Mouse (Mus musculus) adrenal gland, postnatal 4 days (tissue): ENCODE results near the gene Slc9a9. TPM values are rescaled to one million over a fixed set of nuclear protein-coding genes. Genes with fewer than 3 reads are reported as not detected.

Source experiments
- DNase-seq, 2 experiments: peaks; one replicate each; pipeline ENCODE4 v3.0.0; 2021 to 2022; ENCODE audit warnings: low spot score in 2 of 2, mixed read lengths in 2 of 2
- total RNA-seq, 2 experiments: library from RNA; stranded (reverse); gene quantifications; 2 replicates each; pipeline ENCODE4 v1.2.3; 2021

The Slc9a9 gene
- total RNA-seq, 2 experiments from 2014 or later, result 3.4 to 4.4 TPM

- DNase-seq, result no peak
Observed at GRCm38 (mm10) chr9:94681095-94681487, 11.4 kb downstream of the Slc9a9 start.

- no peak for DNase-seq
Observed at GRCm38 (mm10) chr9:94682260-94682659, 12.6 kb downstream of the Slc9a9 start.

GRCm38 (mm10) chr9:94685640-94686039 lies 15.9 kb downstream of the Slc9a9 start:
- no peak for DNase-seq

GRCm38 (mm10) chr9:94686380-94686779 lies 16.7 kb downstream of the Slc9a9 start:
- no peak for DNase-seq

GRCm38 (mm10) chr9:94687203-94687859 lies 17.6 kb downstream of the Slc9a9 start:
- no peak for DNase-seq

GRCm38 (mm10) chr9:94691311-94692087 lies 21.8 kb downstream of the Slc9a9 start:
- no peak for DNase-seq

- no peak for DNase-seq
Observed at GRCm38 (mm10) chr9:94692122-94692521, 22.4 kb downstream of the Slc9a9 start.

- no peak for DNase-seq
Observed at GRCm38 (mm10) chr9:94694243-94694642, 24.5 kb downstream of the Slc9a9 start.

GRCm38 (mm10) chr9:94694983-94695382 lies 25.3 kb downstream of the Slc9a9 start:
- no peak for DNase-seq

- no peak for DNase-seq
Observed at GRCm38 (mm10) chr9:94696539-94697079, 26.9 kb downstream of the Slc9a9 start.

- no peak for DNase-seq
Observed at GRCm38 (mm10) chr9:94698175-94698574, 28.5 kb downstream of the Slc9a9 start.

- no peak for DNase-seq
Observed at GRCm38 (mm10) chr9:94700549-94700948, 30.8 kb downstream of the Slc9a9 start.

- no peak for DNase-seq
Observed at GRCm38 (mm10) chr9:94701193-94701869, 31.6 kb downstream of the Slc9a9 start.

- no peak for DNase-seq
Observed at GRCm38 (mm10) chr9:94701965-94702634, 32.4 kb downstream of the Slc9a9 start.

GRCm38 (mm10) chr9:94704986-94705757 lies 35.5 kb downstream of the Slc9a9 start:
- no peak for DNase-seq

GRCm38 (mm10) chr9:94705758-94706026 lies 36.0 kb downstream of the Slc9a9 start:
- no peak for DNase-seq

- no peak for DNase-seq
Observed at GRCm38 (mm10) chr9:94712084-94712483, 42.4 kb downstream of the Slc9a9 start.

- DNase-seq, result no peak
Observed at GRCm38 (mm10) chr9:94716695-94717094, 47.0 kb downstream of the Slc9a9 start.

- DNase-seq, result no peak
Observed at GRCm38 (mm10) chr9:94723631-94724030, 53.9 kb downstream of the Slc9a9 start.

- DNase-seq, result no peak
Observed at GRCm38 (mm10) chr9:94725121-94725520, 55.4 kb downstream of the Slc9a9 start.

GRCm38 (mm10) chr9:94727457-94727856 lies 57.7 kb downstream of the Slc9a9 start:
- no peak for DNase-seq
